Mouse (Mus musculus) intestine, postnatal 0 days (tissue): ENCODE results near the gene Inka2. TPM values are rescaled to one million over a fixed set of nuclear protein-coding genes. Genes with fewer than 3 reads are reported as not detected.

ENCODE experiments used
- ATAC-seq: fragments of 200-750 bp; cut with Nextera tagmentation; 2 replicates; pipeline ENCODE4 v1.8.0; 2017; ENCODE audit warnings: mild to moderate bottlenecking, moderate TSS enrichment, moderate library complexity
- H3K27ac ChIP-seq: fragments of 300-500 bp; sonication (generic); 2 replicates; pipeline ENCODE4 v1.5.1; 2014; ENCODE audit warnings: mild to moderate bottlenecking, low read depth, low read length, moderate library complexity
- H3K27me3 ChIP-seq: fragments of 300-500 bp; sonication (generic); replicated peaks from 2 replicates; pipeline ENCODE4 v1.6.1; 2014; ENCODE audit warnings: low read length, mixed read lengths; ENCODE audit not compliant: control insufficient read depth, insufficient read depth
- H3K36me3 ChIP-seq: fragments of 300-500 bp; sonication (generic); 2 replicates; pipeline ENCODE4 v1.6.1; 2014; ENCODE audit warnings: mild to moderate bottlenecking, moderate library complexity; ENCODE audit not compliant: control insufficient read depth, insufficient read depth
- H3K4me1 ChIP-seq: fragments of 300-500 bp; sonication (generic); replicated peaks from 2 replicates; pipeline ENCODE4 v1.6.1; 2014; ENCODE audit warnings: antibody characterized with exemption, low read length, mixed read lengths; ENCODE audit not compliant: control insufficient read depth, insufficient read depth
- H3K4me2 ChIP-seq: fragments of 300-500 bp; sonication (generic); replicated peaks from 2 replicates; pipeline ENCODE4 v1.6.1; 2014; ENCODE audit warnings: low read depth, mild to moderate bottlenecking, moderate library complexity
- H3K4me3 ChIP-seq: fragments of 300-500 bp; sonication (generic); 2 replicates; pipeline ENCODE4 v1.5.1; 2014; ENCODE audit warnings: low read depth, low read length
- H3K9ac ChIP-seq: fragments of 300-500 bp; sonication (generic); 2 replicates; pipeline ENCODE4 v1.6.1; 2014; ENCODE audit warnings: mild to moderate bottlenecking, low read depth, low read length
- H3K9me3 ChIP-seq: fragments of 300-500 bp; sonication (generic); 2 replicates; pipeline ENCODE4 v1.6.1; 2016; ENCODE audit warnings: mixed run types; ENCODE audit not compliant: control insufficient read depth
- CTCF ChIP-seq: sonication (generic); IDR thresholded peaks from 2 replicates; pipeline ENCODE4 v1.5.1; 2016; ENCODE audit warnings: low read depth, mild to moderate bottlenecking, control low read depth, antibody characterized with exemption, moderate library complexity
- WGBS: fragments of 180-500 bp; shearing (Covaris S2); extraction: QIAGEN DNeasy Blood & Tissue Kit; methylation state at CpG from one replicate; pipeline ENCODE4 v1.1.7; 2014; 5-methylcytosine and 5-hydroxymethylcytosine counted together
- polyA plus RNA-seq: library from polyadenylated mRNA; unstranded; fragments of >200 nt; fragmentation: Nextera tagmentation; extraction: Ambion mirVana; gene quantifications from 2 replicates; pipeline ENCODE4 v1.2.1, GENCODE M21; 2015

Inka2 gene
- polyA plus RNA-seq, 1 experiment from 2014 or later = 1.5 TPM

- Histone ChIP-seq H3K4me2 (no peak overlapping the region), H3K27me3 (no peaks in the 10 kb centered on the region), H3K36me3 (no peaks in the 10 kb centered on the region), H3K9me3 (no peaks in the 10 kb centered on the region), H3K4me1 (no peaks in the 10 kb centered on the region), H3K4me3 (no peak overlapping the region), H3K27ac (no peak overlapping the region), H3K9ac (no peak overlapping the region)
- no peak for ATAC-seq
- TF ChIP-seq CTCF = no peak
- WGBS = 84% methylated on average over 4 of the region's 4 CpGs
Observed at GRCm38 (mm10) chr3:105758658-105759057, 54.3 kb downstream of the Inka2 start.

GRCm38 (mm10) chr3:105760063-105760462 is 55.7 kb downstream of the Inka2 start:
- ATAC-seq = no peak

GRCm38 (mm10) chr3:105763132-105763851 is 58.9 kb downstream of the Inka2 start:
- no peak for TF ChIP-seq CTCF
- WGBS = 66% methylated on average over 4 of the region's 4 CpGs
- Histone ChIP-seq H3K27ac (no peak overlapping the region), H3K9me3 (no peaks in the 10 kb centered on the region), H3K4me2 (no peak overlapping the region), H3K36me3 (no peaks in the 10 kb centered on the region), H3K9ac (no peak overlapping the region), H3K27me3 (no peaks in the 10 kb centered on the region), H3K4me3 (no peak overlapping the region), H3K4me1 (no peaks in the 10 kb centered on the region)
- no peak for ATAC-seq

More at GRCm38 (mm10) chr3:105760063-105760462, 55.7 kb downstream of the Inka2 start:
- no peak overlapping the region for H3K4me3 ChIP-seq
- no peak overlapping the region for H3K4me2 ChIP-seq
- no peaks in the 10 kb centered on the region for H3K36me3 ChIP-seq
- H3K27ac ChIP-seq = no peak overlapping the region
- no peak for TF ChIP-seq CTCF
- no peak overlapping the region for H3K9ac ChIP-seq
- 86% methylated on average over 3 of the region's 3 CpGs for WGBS
- H3K4me1 ChIP-seq = no peaks in the 10 kb centered on the region
- H3K9me3 ChIP-seq = no peaks in the 10 kb centered on the region
- H3K27me3 ChIP-seq = no peaks in the 10 kb centered on the region

- H3K9ac ChIP-seq = no peak overlapping the region
- no peak for TF ChIP-seq CTCF
- WGBS = 70% methylated on average over 6 of the region's 6 CpGs
Observed at GRCm38 (mm10) chr3:105768529-105768928, 64.1 kb downstream of the Inka2 start.

GRCm38 (mm10) chr3:105769380-105769779 is 65.0 kb downstream of the Inka2 start:
- 42% methylated on average over 2 of the region's 2 CpGs for WGBS
- no peak for ATAC-seq
- Histone ChIP-seq H3K4me1 (no peaks in the 10 kb centered on the region), H3K27me3 (no peaks in the 10 kb centered on the region), H3K4me2 (no peak overlapping the region), H3K9me3 (no peaks in the 10 kb centered on the region), H3K9ac (no peak overlapping the region), H3K4me3 (no peak overlapping the region), H3K27ac (no peak overlapping the region), H3K36me3 (no peaks in the 10 kb centered on the region)
- no peak for TF ChIP-seq CTCF

More at GRCm38 (mm10) chr3:105768529-105768928, 64.1 kb downstream of the Inka2 start:
- Histone ChIP-seq H3K27me3 (no peaks in the 10 kb centered on the region), H3K4me3 (no peak overlapping the region), H3K27ac (no peak overlapping the region), H3K4me2 (no peak overlapping the region), H3K4me1 (no peaks in the 10 kb centered on the region), H3K36me3 (no peaks in the 10 kb centered on the region), H3K9me3 (no peaks in the 10 kb centered on the region)
- ATAC-seq = no peak

Other genes starting within 250 kb of the Inka2 start
- 11.4 and 12.8 TPM in 2 replicates for gene Ddx20, start 17.0 kb upstream of the Inka2 start, polyA plus RNA-seq
- gene Rap1a, start 96.7 kb downstream of the Inka2 start, polyA plus RNA-seq = 119 and 121 TPM in 2 replicates
- 0.43 TPM in 2 replicates for gene Adora3, start 166.3 kb downstream of the Inka2 start, polyA plus RNA-seq
- gene Tmigd3, start 166.3 kb downstream of the Inka2 start, polyA plus RNA-seq = 0.44 and 0.48 TPM in 2 replicates
- 0.89 and 1.7 TPM in 2 replicates for gene I830077J02Rik, start 228.1 kb downstream of the Inka2 start, polyA plus RNA-seq